In genomic region chr15:76972661-76973060, GRCm38 (mm10) we compare ENCODE assay signal across 32 mouse cellular contexts.
"Had no signal": no experiment of that assay in that cellular context is flagged by ENCODE, and none has a peak within 500 bp of the region (broad histone marks: within the 10 kb centered on the region; RNA-seq: fewer than 3 reads in every experiment).

No protein-coding gene starts in this region.

- H3K27me3 ChIP-seq: heart, embryonic 12.5 days; heart, embryonic 13.5 days; heart, embryonic 15.5 days; hindbrain, embryonic 12.5 days; hindbrain, embryonic 15.5 days; intestine, embryonic 15.5 days; kidney, embryonic 15.5 days had no signal

- H3K4me3 ChIP-seq: heart, embryonic 12.5 days; heart, embryonic 13.5 days; heart, embryonic 15.5 days; hindbrain, embryonic 10.5 days; hindbrain, embryonic 12.5 days; hindbrain, embryonic 13.5 days; hindbrain, embryonic 15.5 days; intestine, embryonic 15.5 days; kidney, embryonic 15.5 days; layer of hippocampus, adult 2 months; left cerebral cortex, adult 2 months had no signal

- H3K27ac ChIP-seq: heart, embryonic 13.5 days; heart, embryonic 15.5 days; hindbrain, embryonic 12.5 days; hindbrain, embryonic 13.5 days; hindbrain, embryonic 14.5 days; hindbrain, embryonic 15.5 days; hindbrain, postnatal 0 days; intestine, embryonic 15.5 days; kidney, embryonic 15.5 days; kidney, postnatal 0 days; layer of hippocampus, adult 2 months; left cerebral cortex, adult 2 months had no signal

- H3K4me1 ChIP-seq: heart, embryonic 12.5 days; intestine, embryonic 15.5 days had no signal

- ATAC-seq: hindbrain, postnatal 0 days; inflammation-experienced regulatory T-cells, adult 6 months had no signal

- DNase-seq: heart, postnatal 14 days; heart, postnatal 36 days; heart, postnatal 4 days; kidney, adult 11 months; kidney, adult 18-20 months; kidney, adult 2 months; kidney, adult 8-10 months; kidney, adult 9 months; kidney, postnatal 10 days; kidney, postnatal 14 days; kidney, postnatal 25 days; kidney, postnatal 36 days; kidney, postnatal 4 days; layer of hippocampus, adult 9-11 months; layer of hippocampus, postnatal 36 days had no signal

- H3K9me3 ChIP-seq: heart, embryonic 10.5 days; heart, embryonic 12.5 days; heart, embryonic 13.5 days; heart, embryonic 15.5 days; hindbrain, embryonic 10.5 days; hindbrain, embryonic 12.5 days; hindbrain, embryonic 13.5 days; hindbrain, embryonic 15.5 days; intestine, embryonic 15.5 days; kidney, embryonic 15.5 days had no signal

- H3K36me3 ChIP-seq: heart, embryonic 10.5 days; heart, embryonic 12.5 days; heart, embryonic 13.5 days; heart, embryonic 15.5 days; hindbrain, embryonic 10.5 days; hindbrain, embryonic 12.5 days; hindbrain, embryonic 13.5 days; hindbrain, embryonic 15.5 days; intestine, embryonic 15.5 days; kidney, embryonic 15.5 days had no signal

- H3K9ac ChIP-seq: heart, embryonic 12.5 days; heart, embryonic 15.5 days; hindbrain, embryonic 12.5 days; hindbrain, embryonic 13.5 days; hindbrain, embryonic 14.5 days; hindbrain, embryonic 15.5 days; intestine, embryonic 15.5 days; kidney, embryonic 15.5 days had no signal

- H3K4me2 ChIP-seq: heart, embryonic 11.5 days; heart, embryonic 12.5 days; heart, embryonic 15.5 days; hindbrain, embryonic 12.5 days; hindbrain, embryonic 13.5 days; hindbrain, embryonic 14.5 days; hindbrain, embryonic 15.5 days; intestine, embryonic 15.5 days; kidney, embryonic 15.5 days had no signal
